20 mouse cellular contexts compared by ENCODE assay signal in genomic region chr3:153863816-153864215, GRCm38 (mm10). TPM values are rescaled to one million over a fixed set of nuclear protein-coding genes. Genes with fewer than 3 reads are reported as not detected.
"Had no signal": no experiment of that assay in that cellular context is flagged by ENCODE, and none has a peak within 500 bp of the region (broad histone marks: within the 10 kb centered on the region; RNA-seq: fewer than 3 reads in every experiment).

No protein-coding gene starts in this region.

- H3K27ac ChIP-seq: layer of hippocampus, adult 2 months; left cerebral cortex, adult 2 months; limb, embryonic 15.5 days; liver, embryonic 12.5 days; macrophage; midbrain, embryonic 13.5 days; neural tube, embryonic 12.5 days had no signal

- H3K36me3 ChIP-seq: limb, embryonic 15.5 days; liver, embryonic 12.5 days; midbrain, embryonic 13.5 days; neural tube, embryonic 12.5 days had no signal

- H3K9ac ChIP-seq: limb, embryonic 15.5 days; liver, embryonic 12.5 days; lung, embryonic 14.5 days; midbrain, embryonic 13.5 days; neural tube, embryonic 12.5 days had no signal

- H3K27me3 ChIP-seq: limb, embryonic 15.5 days; liver, embryonic 12.5 days; midbrain, embryonic 13.5 days; neural tube, embryonic 12.5 days had no signal

- H3K4me2 ChIP-seq: limb, embryonic 15.5 days; liver, embryonic 12.5 days; lung, embryonic 14.5 days; midbrain, embryonic 13.5 days; neural tube, embryonic 12.5 days had no signal

- DNase-seq: kidney, adult 18-20 months; kidney, postnatal 10 days; kidney, postnatal 4 days; lung, embryonic 14.5 days; lung, postnatal 14 days; retina, postnatal 1 day; right cerebral cortex, postnatal 4 days; spleen, adult 18-20 months; thymus, adult 18-20 months had no signal

- H3K4me3 ChIP-seq: layer of hippocampus, adult 2 months; left cerebral cortex, adult 2 months; limb, embryonic 15.5 days; liver, embryonic 12.5 days; midbrain, embryonic 13.5 days; neural tube, embryonic 12.5 days had no signal

- H3K4me1 ChIP-seq: limb, embryonic 15.5 days; midbrain, embryonic 13.5 days; neural tube, embryonic 12.5 days had no signal

- ATAC-seq: midbrain, embryonic 13.5 days had no signal

- H3K9me3 ChIP-seq: limb, embryonic 15.5 days; liver, embryonic 12.5 days; midbrain, embryonic 13.5 days; neural tube, embryonic 12.5 days had no signal

RNA-seq across cellular contexts. Expression of gene Asb17, which starts 19.8 kb away (rescaled TPM):
- total RNA-seq: layer of hippocampus, adult 2 months; layer of hippocampus, postnatal 14 days; left cerebral cortex, adult 2 months; left cerebral cortex, postnatal 25 days; neutrophil, adult 5-6 weeks had no signal
- polyA plus RNA-seq: kidney, embryonic 14.5 days; macrophage; midbrain, embryonic 13.5 days had no signal

RNA-seq across cellular contexts. Expression of gene Msh4, which starts 42.1 kb away (rescaled TPM):
- polyA plus RNA-seq: macrophage had no signal
